Mouse (Mus musculus) duodenum, adult 2 months (tissue): ENCODE results near the gene Ints1. TPM values are rescaled to one million over a fixed set of nuclear protein-coding genes. Genes with fewer than 3 reads are reported as not detected.

ENCODE experiments used
- polyA plus RNA-seq: library from polyadenylated mRNA; depleted of rRNA; stranded (reverse); fragments of >200 nt; gene quantifications from 2 replicates; pipeline ENCODE4 v1.2.3, GENCODE M21; 2012; ENCODE audit warnings: low replicate concordance; rRNA removed

The Ints1 gene
- 74.2 and 81.0 TPM in 2 replicates for polyA plus RNA-seq

GRCm38 (mm10) chr5:139775216-139775926, at the start of gene Ints1:
Ints1 (minus strand) TSS chr5:139775674.

GRCm38 (mm10) chr5:139819538-139820181, 44.2 kb upstream of the Ints1 start, which contains the start of gene Tmem184a:
Tmem184a (minus strand) TSS chr5:139819917.

GRCm38 (mm10) chr5:139791227-139792158, 16.0 kb upstream of the Ints1 start, which contains the start of gene Mafk:
Mafk (plus strand) TSS chr5:139791513.

GRCm38 (mm10) chr5:139735677-139736503, 39.6 kb downstream of the Ints1 start, which contains the start of gene Micall2:
Micall2 (minus strand) TSS chr5:139736336.

Other genes starting within 250 kb of the Ints1 start
- not detected in 2 replicates for gene Uncx, start 232.2 kb downstream of the Ints1 start, polyA plus RNA-seq
- 11.4 and 15.2 TPM in 2 replicates for gene Micall2, start 39.3 kb downstream of the Ints1 start, polyA plus RNA-seq
- 29.6 and 42.8 TPM in 2 replicates for gene Mafk, start 15.8 kb upstream of the Ints1 start, polyA plus RNA-seq
- 228 and 455 TPM in 2 replicates for gene Tmem184a, start 44.2 kb upstream of the Ints1 start, polyA plus RNA-seq
- gene Gm26938, start 50.7 kb upstream of the Ints1 start, polyA plus RNA-seq: 1.6 TPM in 1 of 2 replicates, not detected in the other
- 20.9 and 21.7 TPM in 2 replicates for gene Psmg3, start 51.2 kb upstream of the Ints1 start, polyA plus RNA-seq
- 0.24 and 0.36 TPM in 2 replicates for gene Elfn1, start 132.3 kb upstream of the Ints1 start, polyA plus RNA-seq